Mouse (Mus musculus) testis, adult 10 weeks (tissue): Measurements from ENCODE around the gene Gm3317. TPM values are rescaled to one million over a fixed set of nuclear protein-coding genes. Genes with fewer than 3 reads are reported as not detected.

Experiments
- polyA plus RNA-seq: library from polyadenylated mRNA; stranded (reverse); fragments of 350-450 nt; fragmentation: Illumina TruSeq; extraction: RNeasy Lipid Tissue Mini Kit (QIAGEN cat#74804); gene quantifications from one replicate; pipeline ENCODE4 v1.2.3, GENCODE M21; 2014; ENCODE audit warnings: low read depth, low replicate concordance

Gene Gm3317
- not detected for polyA plus RNA-seq

DNA sequence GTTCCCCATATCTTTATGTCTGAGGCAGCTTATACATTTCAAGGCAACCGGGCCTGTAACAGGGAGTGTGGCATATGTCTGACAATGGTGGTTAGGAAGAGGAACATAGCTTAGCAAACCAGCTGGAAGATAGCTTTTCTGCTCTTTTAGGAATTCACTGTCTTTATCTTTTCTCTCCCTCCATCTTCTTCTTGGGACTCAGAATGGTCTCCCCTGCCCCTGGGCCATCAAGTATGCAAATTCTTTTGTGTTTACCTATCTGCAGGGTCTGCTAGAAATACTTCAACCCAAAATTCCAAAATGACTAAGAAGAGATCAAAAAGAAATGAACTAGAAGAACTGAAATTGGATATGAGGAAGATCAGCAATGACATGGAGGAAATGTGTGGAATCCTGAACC is at the start of gene Gm3317:
Gm3317 (plus strand) TSS at position 301 of the 400 bp plus-strand sequence.

DNA sequence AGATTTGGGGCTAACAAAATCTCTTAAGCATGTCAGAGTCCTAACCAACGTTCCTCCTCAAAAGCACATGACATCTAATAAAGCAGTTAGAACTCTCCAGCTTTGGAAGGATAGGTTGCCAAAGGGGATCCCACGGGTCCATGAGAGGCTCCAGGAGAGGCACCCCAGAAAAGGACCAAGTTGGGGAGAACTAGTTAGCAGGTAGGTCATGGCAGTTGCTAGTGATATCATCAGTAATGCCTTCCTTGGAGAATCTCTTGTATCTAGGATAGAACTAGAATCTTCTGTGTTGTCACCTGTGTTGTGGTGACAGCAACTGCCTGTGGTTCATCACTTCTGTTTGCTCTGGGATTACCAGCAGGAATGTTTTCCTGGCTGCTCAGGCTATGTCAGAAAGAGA is 33.1 kb upstream of the Gm3317 start, which contains the start of gene Gm8279:
Gm8279 (plus strand) TSS at position 301 of the 400 bp plus-strand sequence.

GRCm38 (mm10) chr14:5185493-5185892 is 21.2 kb downstream of the Gm3317 start, which contains the start of gene Gm8271:
TSS of gene Gm8271 (plus strand) at chr14:5185793.

Other genes starting within 250 kb of the Gm3317 start
- 70.4 TPM for gene Gm8297, start 180.6 kb upstream of the Gm3317 start, polyA plus RNA-seq
- not detected for gene Gm3298, start 148.6 kb upstream of the Gm3317 start, polyA plus RNA-seq
- gene 4930555G01Rik, start 113.9 kb upstream of the Gm3317 start, polyA plus RNA-seq: 4.0 TPM
- gene Gm8281, start 93.5 kb upstream of the Gm3317 start, polyA plus RNA-seq: 4.1 TPM
- gene Gm8279, start 33.0 kb upstream of the Gm3317 start, polyA plus RNA-seq: 34.0 TPM
- gene Gm8271, start 21.3 kb downstream of the Gm3317 start, polyA plus RNA-seq: 0.20 TPM
- gene Gm3526, start 96.0 kb downstream of the Gm3317 start, polyA plus RNA-seq: 2.9 TPM
- 4.6 TPM for gene Gm3542, start 170.4 kb downstream of the Gm3317 start, polyA plus RNA-seq
- gene Gm3500, start 224.5 kb downstream of the Gm3317 start, polyA plus RNA-seq: 3.4 TPM